Mouse (Mus musculus) kidney, postnatal 10 days (tissue): ENCODE results near the gene Smim14.
"Not testable (repeated sequence)": the region's sequence is repeated elsewhere in the genome, so short reads cannot be mapped to it uniquely, and the experiment has no call there.

Experiments used
- DNase-seq: peaks from one replicate; pipeline ENCODE4 v3.0.0; 2021; ENCODE audit warnings: mixed read lengths

Smim14 gene

GRCm38 (mm10) chr5:65536751-65537419 lies at the start of gene Smim14, which contains the start of gene Ube2k:
Gene Smim14 (minus strand): TSS chr5:65537184.
Gene Ube2k (plus strand): TSS chr5:65537233.
- peak; percentile 96 for DNase-seq

DNA sequence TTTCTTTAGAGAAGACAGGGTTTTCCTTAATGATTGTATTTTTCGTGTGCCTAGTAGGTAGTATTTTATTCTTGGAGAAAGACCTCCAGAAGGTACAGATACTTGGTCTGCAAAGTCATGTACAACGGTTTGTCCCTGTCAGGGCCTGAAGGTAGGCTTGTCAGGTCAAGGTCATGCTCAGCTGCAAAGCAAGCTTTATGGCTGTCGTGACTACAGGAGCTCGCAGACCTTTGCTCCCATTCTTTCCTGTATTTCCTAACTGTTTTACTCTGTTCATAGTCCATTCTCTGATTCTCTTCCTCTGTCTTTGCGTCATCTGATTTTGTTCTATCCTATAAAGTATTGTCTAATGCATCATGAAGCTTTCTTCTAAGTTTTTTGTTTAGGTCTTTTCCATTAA lies 49.3 kb upstream of the Smim14 start:
- DNase-seq: no peak

DNA sequence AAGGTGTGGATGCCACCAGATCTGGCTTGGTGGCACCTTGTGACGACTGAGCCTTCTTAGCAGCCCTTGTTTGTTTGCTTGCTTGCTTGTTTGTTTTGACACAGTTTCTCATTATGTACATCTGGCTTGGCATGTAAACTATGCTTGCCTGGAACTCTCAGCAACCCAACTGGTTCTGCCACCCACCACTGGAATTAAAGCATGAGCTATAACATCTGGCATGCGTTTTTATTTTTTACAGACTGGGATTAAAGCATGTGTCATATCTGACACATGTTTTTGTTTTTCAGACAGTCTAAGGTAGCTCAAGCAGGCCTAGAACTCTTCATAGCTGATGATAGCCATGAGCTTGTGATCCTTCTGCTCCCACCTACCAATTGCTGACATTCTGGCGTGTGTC lies 41.6 kb upstream of the Smim14 start:
- DNase-seq: no peak

- DNase-seq: no peak
These were observed 38.9 kb upstream of the Smim14 start for GRCm38 (mm10) chr5:65575896-65576295.

- DNase-seq: no peak
These were observed 37.9 kb upstream of the Smim14 start for GRCm38 (mm10) chr5:65574876-65575275.

DNA sequence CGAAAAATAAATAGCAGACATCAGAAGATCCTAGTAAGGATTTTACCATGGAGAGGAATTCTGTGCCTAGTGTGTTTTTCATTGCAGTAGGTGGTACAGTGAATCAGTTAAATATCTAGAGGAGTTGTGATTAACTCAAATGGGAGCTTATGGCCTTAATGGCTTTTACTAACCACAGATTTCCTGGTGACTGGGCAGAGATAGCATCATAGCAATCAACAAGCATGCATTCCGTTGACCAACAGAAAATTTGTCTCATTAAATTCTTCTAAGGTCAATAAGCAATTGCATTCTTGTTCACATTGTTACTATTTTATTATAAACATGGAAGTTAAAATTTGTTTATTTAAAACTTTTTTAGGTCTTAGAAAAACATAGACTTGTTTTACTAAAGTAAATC lies 28.5 kb upstream of the Smim14 start:
- no peak for DNase-seq

DNA sequence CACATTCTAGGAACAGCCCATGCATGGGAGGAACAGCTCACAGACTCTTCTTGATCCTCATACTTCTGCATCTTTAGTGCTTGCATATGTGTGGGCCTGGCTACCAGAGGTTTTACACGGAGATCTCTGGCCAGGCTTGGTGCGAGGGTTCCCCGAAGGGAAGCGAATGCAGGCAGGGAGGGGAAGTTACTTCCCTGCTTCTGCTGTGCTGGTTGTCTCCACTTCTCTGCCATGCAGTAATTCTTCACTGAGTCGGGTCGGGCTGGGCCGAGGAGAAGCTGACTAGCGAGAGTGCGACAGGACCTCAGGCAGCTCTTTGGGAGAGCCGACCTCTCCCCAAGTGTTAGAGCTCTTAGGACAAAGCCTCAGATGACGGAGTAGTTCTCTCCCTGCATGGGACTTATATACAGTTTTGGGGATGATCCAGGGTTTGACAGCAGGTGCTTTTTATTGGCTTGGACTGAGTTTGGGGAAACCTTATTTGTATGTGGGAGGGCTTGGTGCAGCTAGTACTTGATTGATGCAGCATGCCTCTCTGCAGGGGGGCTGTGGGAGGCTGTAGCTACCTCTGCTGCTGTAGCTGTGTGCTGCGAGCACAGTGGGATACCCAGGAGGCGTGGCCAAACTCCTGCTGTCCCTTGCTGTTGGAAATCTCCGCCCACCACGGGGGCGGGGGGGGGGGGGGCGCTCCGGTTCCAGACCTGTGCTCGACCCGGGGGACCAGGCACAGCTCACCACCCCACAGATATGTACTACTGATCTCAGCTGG lies 24.3 kb upstream of the Smim14 start:
- peak; percentile 24 for DNase-seq

GRCm38 (mm10) chr5:65557109-65557508 lies 20.1 kb upstream of the Smim14 start:
- DNase-seq: no peak

- no peak for DNase-seq
These were observed 12.7 kb upstream of the Smim14 start for GRCm38 (mm10) chr5:65549677-65550076.

DNA sequence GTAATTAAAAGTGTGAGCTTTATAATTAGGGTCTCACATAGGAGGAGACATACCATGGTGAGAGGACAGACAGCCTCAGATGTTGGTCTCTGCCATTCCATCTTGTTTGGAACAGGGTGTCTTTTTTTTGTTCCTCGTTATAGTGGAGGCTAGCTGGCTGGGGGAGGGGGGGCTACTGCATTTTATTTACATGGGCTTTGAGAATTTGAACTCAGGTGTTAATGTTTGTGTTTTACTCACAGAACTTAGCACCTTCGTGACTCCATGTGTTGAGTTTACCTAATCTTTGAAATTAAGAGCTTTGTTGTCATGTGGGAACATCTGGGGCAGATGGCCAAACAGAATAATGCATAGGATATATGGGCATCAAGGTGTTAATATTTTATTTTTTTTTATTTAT lies 7.6 kb upstream of the Smim14 start:
- DNase-seq: no peak

DNA sequence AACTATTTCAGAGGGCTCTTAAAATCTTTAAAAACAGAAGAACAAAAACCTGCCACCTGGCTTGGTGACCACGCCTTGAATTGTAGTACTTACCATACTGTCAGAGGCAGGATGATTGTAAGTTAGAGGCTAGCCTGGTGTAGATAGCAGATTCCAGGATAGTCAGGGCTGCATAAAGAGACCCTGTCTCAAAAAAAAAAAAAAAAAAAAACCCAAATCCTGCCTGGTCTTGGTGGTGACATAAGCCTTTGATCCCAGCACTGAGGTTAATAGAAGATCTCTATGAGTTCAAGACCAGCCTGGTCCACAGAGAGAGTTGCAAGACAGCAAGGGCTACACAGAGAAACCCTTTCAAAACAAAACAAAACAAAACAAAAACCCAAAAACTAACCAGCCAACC lies 6.5 kb upstream of the Smim14 start:
- DNase-seq: no peak

GRCm38 (mm10) chr5:65541889-65542288 lies 4.9 kb upstream of the Smim14 start:
- no peak for DNase-seq

GRCm38 (mm10) chr5:65539786-65540185 lies 2.8 kb upstream of the Smim14 start:
- no peak for DNase-seq

DNA sequence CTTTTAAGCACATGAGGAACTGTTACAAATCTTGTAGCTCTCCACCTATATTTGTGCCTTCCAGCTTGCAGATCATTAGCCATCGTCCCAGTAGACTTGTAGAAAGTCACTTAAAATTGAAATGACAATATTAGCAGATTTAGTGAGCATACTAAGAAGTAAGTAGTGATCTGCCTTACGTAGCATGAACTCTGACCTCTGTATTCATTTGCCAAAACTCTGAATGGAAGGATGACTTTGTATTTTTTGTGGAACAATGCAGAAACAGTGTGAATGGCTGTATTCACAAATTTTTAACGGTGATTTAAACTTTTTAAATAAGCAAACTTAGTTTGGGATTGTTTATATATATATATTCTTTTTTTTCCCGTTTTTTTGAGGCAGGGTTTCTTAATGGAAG lies 1.8 kb upstream of the Smim14 start:
- no peak for DNase-seq

- no peak for DNase-seq
These were observed 1.1 kb upstream of the Smim14 start for GRCm38 (mm10) chr5:65538121-65538520.

GRCm38 (mm10) chr5:65537420-65538071 lies 562 bp upstream of the Smim14 start:
- DNase-seq: peak; percentile 74

- DNase-seq: not testable (repeated sequence)
These were observed 917 bp downstream of the Smim14 start for GRCm38 (mm10) chr5:65536068-65536465.

- peak; percentile 27 for DNase-seq
These were observed 1.4 kb downstream of the Smim14 start for GRCm38 (mm10) chr5:65535457-65536067.

- DNase-seq: peak; percentile 10
These were observed 2.5 kb downstream of the Smim14 start for GRCm38 (mm10) chr5:65534496-65534895.

DNA sequence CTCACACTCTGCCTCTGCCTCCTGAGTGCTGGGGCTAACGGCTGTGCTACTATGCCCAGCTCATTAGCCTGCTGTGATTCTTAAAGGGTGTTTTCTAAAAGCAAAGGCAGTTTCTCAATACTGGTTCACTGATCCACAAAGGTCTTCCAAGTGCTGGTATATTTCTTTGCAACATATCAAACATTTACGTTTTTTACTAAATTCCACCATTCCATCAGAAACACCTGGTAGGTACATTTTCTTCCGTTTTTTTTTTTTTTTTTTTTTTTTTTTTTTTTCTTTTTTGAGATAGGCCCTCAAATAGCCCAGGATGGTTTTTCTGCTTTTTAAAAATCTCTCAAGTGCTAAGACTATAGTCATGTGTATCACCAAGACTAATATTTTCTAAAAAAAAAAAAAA lies 5.7 kb downstream of the Smim14 start:
- no peak for DNase-seq

DNA sequence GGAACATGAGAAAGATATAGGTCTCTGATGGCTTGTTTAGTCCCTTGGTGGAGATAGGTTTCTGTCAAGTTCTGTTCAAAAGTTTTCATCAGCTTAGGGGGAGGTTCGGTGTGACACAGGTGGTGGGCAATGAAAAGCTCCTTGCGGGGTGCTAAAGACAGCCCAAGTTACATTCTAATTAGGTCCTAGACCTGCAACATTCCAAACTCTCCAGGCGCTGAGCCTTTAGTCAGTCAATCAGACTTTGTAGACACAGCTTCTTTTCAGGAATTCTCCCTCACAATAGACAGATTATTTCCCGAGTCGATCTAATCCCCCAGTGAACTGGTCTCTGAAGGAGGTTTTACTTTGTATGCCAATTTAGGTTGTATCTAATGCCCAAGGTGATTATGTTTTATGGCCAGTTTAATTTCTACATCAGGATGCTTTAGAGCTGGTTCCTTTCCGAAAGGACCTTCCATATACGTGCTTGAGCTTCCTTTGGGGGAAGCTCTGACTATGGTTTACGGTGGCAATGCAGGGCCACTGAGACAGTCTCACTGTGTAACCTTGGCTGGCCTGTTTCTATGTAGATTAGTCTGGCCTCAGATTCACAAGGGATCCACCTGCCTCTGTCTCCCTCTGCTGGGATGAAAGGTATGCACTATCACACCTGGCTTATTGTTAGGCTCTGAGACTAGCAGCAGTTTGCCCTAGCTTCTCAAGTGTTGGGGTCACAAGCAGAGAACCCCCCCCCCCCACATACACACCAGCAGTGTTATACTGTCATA lies 11.1 kb downstream of the Smim14 start:
- DNase-seq: peak; percentile 36

- DNase-seq: no peak
These were observed 12.2 kb downstream of the Smim14 start for GRCm38 (mm10) chr5:65524831-65525230.

DNA sequence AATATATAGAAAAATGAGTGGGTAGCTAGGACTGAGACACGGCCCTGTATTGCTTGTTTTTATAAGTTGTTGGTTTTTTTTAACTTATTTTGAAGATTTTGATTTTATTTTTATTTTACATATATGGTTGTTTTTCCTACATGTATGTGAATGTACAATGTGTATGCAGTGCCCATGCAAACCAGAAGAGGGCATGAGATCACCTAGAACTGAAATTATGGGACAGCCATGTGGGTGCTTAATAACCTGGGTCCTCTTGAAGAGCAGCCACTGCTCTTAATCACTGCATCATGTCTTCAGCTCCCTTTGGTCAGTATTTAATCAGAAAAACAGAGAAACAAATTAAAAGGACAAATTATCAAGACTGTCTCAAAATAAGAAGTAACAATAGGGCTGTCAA lies 15.2 kb downstream of the Smim14 start:
- no peak for DNase-seq
